Mouse (Mus musculus) liver, embryonic 11.5 days (tissue): Measurements from ENCODE around the gene BC049352. TPM values are rescaled to one million over a fixed set of nuclear protein-coding genes. Genes with fewer than 3 reads are reported as not detected.

ENCODE experiments used
- ATAC-seq: fragments of 200-750 bp; cut with Nextera tagmentation; replicated peaks from 2 replicates; pipeline ENCODE4 v1.8.0; 2017; ENCODE audit warnings: moderate number of reproducible peaks, mild to moderate bottlenecking, moderate TSS enrichment, moderate library complexity; ENCODE audit not compliant: low FRiP score
- DNase-seq: peaks from one replicate; pipeline ENCODE4 v3.0.0-alpha.2; 2017; ENCODE audit warnings: low spot score
- H3K27ac ChIP-seq: fragments of 300-500 bp; sonication (generic); 2 replicates; pipeline ENCODE4 v1.5.1; 2014; ENCODE audit warnings: mild to moderate bottlenecking, low read depth, low read length, control low read depth
- H3K27me3 ChIP-seq: fragments of 300-500 bp; sonication (generic); replicated peaks from 2 replicates; pipeline ENCODE4 v1.6.1; 2014; ENCODE audit warnings: low read length, mixed read lengths; ENCODE audit not compliant: control insufficient read depth, insufficient read depth
- H3K36me3 ChIP-seq: fragments of 300-500 bp; sonication (generic); 2 replicates; pipeline ENCODE4 v1.6.1; 2014; ENCODE audit warnings: mild to moderate bottlenecking, low read length, moderate library complexity, mixed read lengths; ENCODE audit not compliant: control insufficient read depth, insufficient read depth
- H3K4me1 ChIP-seq: fragments of 300-500 bp; sonication (generic); replicated peaks from 2 replicates; pipeline ENCODE4 v1.6.1; 2014; ENCODE audit warnings: low read length, mixed read lengths; ENCODE audit not compliant: control insufficient read depth, insufficient read depth
- H3K4me2 ChIP-seq: fragments of 300-500 bp; sonication (generic); 2 replicates; pipeline ENCODE4 v1.6.1; 2014; ENCODE audit warnings: mild to moderate bottlenecking, control low read depth, moderate library complexity
- H3K4me3 ChIP-seq: fragments of 300-500 bp; sonication (generic); 2 replicates; pipeline ENCODE4 v1.5.1; 2014; ENCODE audit warnings: low read depth, low read length, control low read depth
- H3K9ac ChIP-seq: fragments of 300-500 bp; sonication (generic); 2 replicates; pipeline ENCODE4 v1.6.1; 2014; ENCODE audit warnings: low read depth, low read length, control low read depth
- H3K9me3 ChIP-seq: fragments of 300-500 bp; sonication (generic); 2 replicates; pipeline ENCODE4 v1.6.1; 2016; ENCODE audit warnings: low read length, inconsistent platforms, mixed read lengths; ENCODE audit not compliant: control insufficient read depth
- WGBS: fragments of 180-500 bp; shearing (Covaris S2); extraction: QIAGEN DNeasy Blood & Tissue Kit; methylation state at CpG from one replicate; pipeline ENCODE4 v1.1.7; 2014; 5-methylcytosine and 5-hydroxymethylcytosine counted together
- polyA plus RNA-seq: library from polyadenylated mRNA; unstranded; fragments of >200 nt; fragmentation: Nextera tagmentation; extraction: Ambion mirVana; gene quantifications from 2 replicates; pipeline ENCODE4 v1.2.1, GENCODE M21; 2014

BC049352 gene
- polyA plus RNA-seq, 1 experiment from 2014 or later: 0.15 TPM

DNA sequence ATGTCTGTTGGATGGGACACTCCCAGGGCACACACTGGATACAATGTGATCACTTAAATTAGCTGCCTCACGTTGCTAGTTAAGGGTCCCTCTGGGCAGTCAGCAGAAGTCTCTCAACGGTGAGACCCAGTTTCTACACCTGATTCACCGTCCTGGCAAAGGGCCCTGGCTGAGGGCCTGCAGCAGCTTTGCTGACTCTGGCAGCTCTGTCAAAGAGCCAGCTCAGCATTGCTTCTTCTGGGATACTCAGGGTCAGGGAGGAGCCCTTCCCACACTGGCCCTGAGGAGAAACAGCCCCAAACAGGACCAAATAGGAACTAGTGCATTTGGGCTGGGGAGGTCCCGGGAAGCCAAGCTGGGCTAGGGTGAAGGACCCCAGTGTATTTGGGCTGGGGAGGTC lies 79.7 kb downstream of the BC049352 start:
- WGBS: 71% methylated on average over 4 of the region's 4 CpGs
- DNase-seq (no peak), ATAC-seq (no peak)
- no peaks in the 10 kb centered on the region for H3K9me3 ChIP-seq
- no peak overlapping the region for H3K9ac ChIP-seq
- no peak overlapping the region for H3K4me2 ChIP-seq
- H3K4me3 ChIP-seq: no peak overlapping the region
- no peaks in the 10 kb centered on the region for H3K4me1 ChIP-seq
- H3K27ac ChIP-seq: no peak overlapping the region
- H3K36me3 ChIP-seq: no peaks in the 10 kb centered on the region
- no peaks in the 10 kb centered on the region; the same call in 1 of the 2 replicates for H3K27me3 ChIP-seq

DNA sequence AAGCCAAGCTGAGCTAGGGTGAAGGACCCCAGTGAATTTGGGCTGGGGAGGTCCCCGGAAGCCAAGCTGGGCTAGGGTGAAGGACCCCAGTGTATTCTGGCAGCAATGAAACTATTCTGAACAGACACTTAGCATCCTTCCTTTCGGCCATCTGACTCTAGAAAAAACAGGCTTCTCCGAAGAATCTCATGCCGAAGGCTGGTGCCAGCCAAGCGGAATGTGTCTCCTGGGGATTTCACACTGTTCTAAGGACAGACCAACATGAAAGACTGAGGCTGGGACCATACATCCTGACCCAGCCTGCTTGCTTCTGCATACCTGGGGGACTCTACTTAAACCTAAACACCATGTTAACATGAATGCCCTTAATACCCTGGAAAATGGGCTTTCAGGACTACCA lies 80.1 kb downstream of the BC049352 start:
- Histone ChIP-seq H3K36me3 (no peaks in the 10 kb centered on the region), H3K4me2 (no peak overlapping the region), H3K9ac (no peak overlapping the region), H3K9me3 (no peaks in the 10 kb centered on the region), H3K4me1 (no peaks in the 10 kb centered on the region), H3K27ac (no peak overlapping the region), H3K4me3 (no peak overlapping the region), H3K27me3 (no peaks in the 10 kb centered on the region; the same call in 1 of the 2 replicates)
- no peak for DNase-seq
- 78% methylated on average over 5 of the region's 5 CpGs for WGBS
- no peak for ATAC-seq

DNA sequence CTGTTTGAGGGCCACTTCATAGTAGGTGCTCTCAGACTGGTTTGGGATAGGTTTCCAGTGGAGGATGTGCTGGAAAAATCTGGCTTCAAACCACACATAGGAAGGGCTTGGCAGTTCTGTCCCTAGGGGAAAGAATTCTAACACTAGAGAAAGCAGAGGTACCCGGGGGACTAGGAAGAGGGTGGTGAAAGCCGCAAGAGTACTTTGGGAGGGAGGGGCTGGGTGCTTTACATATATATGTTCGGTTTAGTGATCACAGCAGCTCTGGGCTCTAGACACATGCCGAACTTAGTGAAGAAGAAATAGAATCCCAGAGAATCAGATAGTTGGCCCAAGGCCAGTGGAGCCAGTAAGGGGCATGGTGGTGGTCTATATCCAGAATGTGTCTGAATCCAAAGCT lies 85.3 kb downstream of the BC049352 start:
- Histone ChIP-seq H3K4me3 (peak overlapping the region; percentile 42; the same call in 1 of the 2 replicates), H3K4me1 (peaks cover 9% of the 10 kb centered on the region; the same call in 1 of the 2 replicates), H3K9ac (no peak overlapping the region), H3K4me2 (peak overlapping the region; percentile 28), H3K27ac (no peak overlapping the region), H3K36me3 (no peaks in the 10 kb centered on the region), H3K27me3 (peaks cover 19% of the 10 kb centered on the region), H3K9me3 (no peaks in the 10 kb centered on the region)
- 80% methylated on average over 4 of the region's 4 CpGs for WGBS
- no peak for DNase-seq
- ATAC-seq: no peak

DNA sequence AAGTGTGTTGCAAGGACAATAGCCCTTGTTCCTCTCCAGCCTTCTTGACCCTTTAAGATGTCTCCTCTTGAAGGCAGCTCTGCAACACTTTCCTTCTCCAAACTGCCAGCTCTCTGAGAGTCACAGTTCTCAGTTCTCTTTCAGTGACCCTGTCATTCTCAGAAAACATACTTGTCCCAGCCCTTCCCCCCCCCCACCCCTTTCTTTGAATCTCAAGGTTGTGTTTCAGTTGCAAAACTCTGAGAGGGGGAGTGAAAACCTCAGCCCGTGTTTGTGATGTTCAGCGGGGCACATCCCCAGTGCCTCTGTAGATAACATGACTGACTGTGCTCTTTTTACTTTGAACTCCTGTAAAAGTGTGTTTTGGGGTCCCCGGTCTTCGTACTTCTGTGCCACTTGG lies 86.3 kb downstream of the BC049352 start:
- H3K9me3 ChIP-seq: no peaks in the 10 kb centered on the region
- H3K4me3 ChIP-seq: peak overlapping the region; percentile 42
- 38% methylated on average over 4 of the region's 4 CpGs for WGBS
- H3K36me3 ChIP-seq: no peaks in the 10 kb centered on the region
- peaks cover 19% of the 10 kb centered on the region for H3K27me3 ChIP-seq
- DNase-seq (no peak), ATAC-seq (no peak)
- peaks cover 12% of the 10 kb centered on the region; the same call in 1 of the 2 replicates for H3K4me1 ChIP-seq
- 0 out of 2 replicates have a peak overlapping the region, but pooled peaks have one; percentile 22 for H3K9ac ChIP-seq
- no peak overlapping the region for H3K27ac ChIP-seq
- H3K4me2 ChIP-seq: peak overlapping the region; percentile 62

DNA sequence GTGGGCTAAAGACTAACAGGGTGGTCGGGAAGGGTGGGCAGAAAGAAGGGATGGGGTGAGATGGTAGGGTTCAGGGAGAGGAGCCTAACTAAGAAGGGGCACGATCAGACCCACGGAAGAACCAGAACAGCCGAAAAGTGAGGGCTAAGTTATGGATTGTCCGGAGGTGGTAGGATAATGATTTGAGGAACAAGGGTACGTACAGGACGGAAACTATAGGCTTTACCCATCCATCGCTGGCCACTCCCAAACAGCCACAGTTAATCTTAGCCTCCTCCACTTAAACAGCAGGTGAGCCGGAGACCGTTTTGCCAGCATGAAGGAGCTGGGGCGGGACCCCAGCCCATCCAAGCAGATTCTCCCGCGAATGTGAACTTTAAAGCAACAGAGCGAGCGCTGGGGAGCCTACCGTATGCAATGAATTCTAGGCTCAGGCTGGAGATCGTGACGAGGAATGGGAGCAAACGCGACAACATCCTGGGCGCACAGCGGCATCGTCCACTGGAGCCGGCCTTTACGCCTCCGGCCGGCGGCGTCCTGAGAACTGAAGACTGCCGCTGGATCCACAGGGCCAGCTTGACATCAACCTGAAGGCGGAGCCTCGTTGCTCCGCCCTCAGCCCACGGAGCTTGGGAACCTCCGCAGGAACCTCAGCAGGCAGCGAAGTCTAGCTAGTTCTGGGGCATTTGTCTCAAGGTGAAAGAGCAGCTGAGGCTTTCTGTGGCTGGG lies 87.0 kb downstream of the BC049352 start, which contains the start of gene Il10ra:
Gene Il10ra, minus strand, starts transcription at position 553 of the 729 bp plus-strand sequence.
- no peak for DNase-seq
- peaks cover 19% of the 10 kb centered on the region for H3K27me3 ChIP-seq
- WGBS: 6% methylated on average over 36 of the region's 36 CpGs

DNA sequence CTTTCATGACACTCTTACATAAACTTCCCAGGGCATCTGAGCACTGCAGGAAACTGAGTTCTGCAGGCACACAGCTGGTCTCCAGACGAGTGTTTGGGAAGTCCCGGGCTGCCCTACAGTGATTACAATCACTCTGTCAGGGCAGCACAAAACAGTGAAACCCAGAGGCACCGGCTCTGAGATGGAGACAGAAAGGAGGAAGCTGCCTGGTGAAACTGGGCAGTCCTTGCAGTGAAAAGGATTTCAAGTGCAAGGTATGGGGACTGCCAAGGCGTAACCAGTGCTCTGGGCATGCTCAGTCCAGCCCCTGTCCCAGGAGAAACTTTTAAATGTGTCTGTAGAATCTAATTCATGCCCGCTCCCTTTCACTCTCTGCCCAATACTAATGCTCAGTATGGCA lies 90.4 kb downstream of the BC049352 start:
- no peak overlapping the region for H3K4me2 ChIP-seq
- WGBS: 38% methylated on average over 5 of the region's 5 CpGs

More for the DNA sequence above, 87.0 kb downstream of the BC049352 start, which contains the start of gene Il10ra:
- H3K9me3 ChIP-seq: no peaks in the 10 kb centered on the region
- 0 out of 2 replicates have a peak within 1 kb of the TSS, but pooled peaks have one; percentile 22 for H3K9ac ChIP-seq
- H3K36me3 ChIP-seq: no peaks in the 10 kb centered on the region
- peak within 1 kb of the TSS; percentile 42 for H3K4me3 ChIP-seq
- H3K4me1 ChIP-seq: peaks cover 14% of the 10 kb centered on the region
- H3K4me2 ChIP-seq: peak within 1 kb of the TSS; percentile 62
- ATAC-seq: no peak
- no peak within 1 kb of the TSS for H3K27ac ChIP-seq

DNA sequence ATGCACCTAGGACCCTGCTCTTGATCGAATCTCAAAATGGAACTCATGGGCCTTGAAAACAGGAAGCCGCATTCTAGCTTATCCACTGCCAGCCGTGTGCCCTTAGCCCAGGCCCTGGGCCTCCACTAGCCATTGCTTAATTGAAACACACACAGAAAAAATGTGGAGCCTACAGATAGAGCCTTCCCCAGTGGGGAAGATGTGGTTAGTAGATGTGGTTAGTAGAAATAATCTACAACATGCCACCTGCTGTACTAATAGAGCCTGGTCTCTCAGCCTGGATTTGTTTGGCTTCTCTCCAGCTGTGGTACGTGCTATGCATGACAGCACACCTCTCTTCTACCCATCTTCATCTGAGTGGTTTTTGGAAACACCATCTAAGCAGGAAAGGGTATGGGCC lies 92.4 kb downstream of the BC049352 start:
- no peak overlapping the region for H3K9ac ChIP-seq
- ATAC-seq: peak; percentile 95
- 48% methylated on average over 4 of the region's 4 CpGs for WGBS

More for the DNA sequence above, 90.4 kb downstream of the BC049352 start:
- H3K9me3 ChIP-seq: no peaks in the 10 kb centered on the region
- peaks cover 29% of the 10 kb centered on the region for H3K4me1 ChIP-seq
- no peak overlapping the region for H3K9ac ChIP-seq
- H3K27ac ChIP-seq: no peak overlapping the region
- H3K27me3 ChIP-seq: peaks cover 19% of the 10 kb centered on the region
- no peaks in the 10 kb centered on the region for H3K36me3 ChIP-seq
- H3K4me3 ChIP-seq: no peak overlapping the region
- DNase-seq (no peak), ATAC-seq (no peak)

DNA sequence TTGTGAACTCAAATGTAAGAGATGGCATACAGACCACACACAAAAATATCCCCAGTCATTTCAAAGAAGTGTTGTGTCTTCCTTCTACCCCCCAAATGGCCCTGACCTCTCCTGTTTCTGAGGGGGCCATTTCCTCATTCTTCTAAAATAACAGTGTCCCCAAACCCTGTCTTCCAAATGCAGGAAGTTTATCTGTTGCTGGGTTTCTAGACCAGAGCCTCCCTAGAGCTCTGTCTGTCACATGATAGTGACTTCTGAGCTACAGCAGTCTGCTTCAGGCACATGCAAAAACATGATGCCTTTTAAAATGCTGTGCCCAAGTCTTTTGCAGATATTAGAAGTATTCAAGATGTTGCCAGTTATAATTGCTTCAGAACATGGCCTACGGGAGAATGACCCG lies 92.8 kb downstream of the BC049352 start:
- DNase-seq: no peak
- ATAC-seq: peak; percentile 62
- H3K4me1 ChIP-seq: peaks cover 22% of the 10 kb centered on the region
- H3K36me3 ChIP-seq: no peaks in the 10 kb centered on the region
- H3K27ac ChIP-seq: peak overlapping the region; percentile 50; the same call in 1 of the 2 replicates
- no peaks in the 10 kb centered on the region for H3K9me3 ChIP-seq
- peaks cover under 1% of the 10 kb centered on the region for H3K27me3 ChIP-seq
- no peak overlapping the region for H3K4me3 ChIP-seq
- H3K4me2 ChIP-seq: no peak overlapping the region
- no peak overlapping the region for H3K9ac ChIP-seq
- 60% methylated on average over 2 of the region's 2 CpGs for WGBS

More for the DNA sequence above, 92.4 kb downstream of the BC049352 start:
- H3K9me3 ChIP-seq: no peaks in the 10 kb centered on the region
- peak overlapping the region; percentile 46; the same call in 1 of the 2 replicates for H3K4me2 ChIP-seq
- H3K4me3 ChIP-seq: no peak overlapping the region
- peaks cover 22% of the 10 kb centered on the region for H3K4me1 ChIP-seq
- peaks cover 4% of the 10 kb centered on the region for H3K27me3 ChIP-seq
- H3K27ac ChIP-seq: peak overlapping the region; percentile 73; the same call in 1 of the 2 replicates
- DNase-seq: peak; percentile 53
- H3K36me3 ChIP-seq: no peaks in the 10 kb centered on the region
